Mouse (Mus musculus) hindbrain, embryonic 12.5 days (tissue): ENCODE data around the gene Creb3l1. TPM values are rescaled to one million over a fixed set of nuclear protein-coding genes. Genes with fewer than 3 reads are reported as not detected.

Experiments
- ATAC-seq: fragments of 200-750 bp; cut with Nextera tagmentation; 2 replicates; pipeline ENCODE4 v1.8.0; 2017; ENCODE audit warnings: moderate TSS enrichment; ENCODE audit not compliant: low FRiP score
- H3K27ac ChIP-seq: fragments of 300-500 bp; sonication (generic); 2 replicates; pipeline ENCODE4 v1.5.1; 2016; ENCODE audit warnings: mild to moderate bottlenecking
- H3K27me3 ChIP-seq: fragments of 300-500 bp; sonication (generic); 2 replicates; pipeline ENCODE4 v1.6.1; 2016; ENCODE audit warnings: mild to moderate bottlenecking
- H3K36me3 ChIP-seq: fragments of 300-500 bp; sonication (generic); 2 replicates; pipeline ENCODE4 v1.6.1; 2016; ENCODE audit warnings: mild to moderate bottlenecking
- H3K4me1 ChIP-seq: fragments of 300-500 bp; sonication (generic); 2 replicates; pipeline ENCODE4 v1.6.1; 2016
- H3K4me2 ChIP-seq: fragments of 300-500 bp; sonication (generic); replicated peaks from 2 replicates; pipeline ENCODE4 v1.6.1; 2016; ENCODE audit warnings: mild to moderate bottlenecking
- H3K4me3 ChIP-seq: fragments of 300-500 bp; sonication (generic); 2 replicates; pipeline ENCODE4 v1.5.1; 2016; ENCODE audit warnings: mild to moderate bottlenecking
- H3K9ac ChIP-seq: fragments of 300-500 bp; sonication (generic); 2 replicates; pipeline ENCODE4 v1.6.1; 2016; ENCODE audit warnings: mild to moderate bottlenecking, moderate library complexity
- H3K9me3 ChIP-seq: fragments of 300-500 bp; sonication (generic); replicated peaks from 2 replicates; pipeline ENCODE4 v1.6.1; 2016; ENCODE audit warnings: mild to moderate bottlenecking
- WGBS: fragments of 180-500 bp; shearing (Covaris S2); methylation state at CpG from one replicate; pipeline ENCODE4 v1.1.7; 2016; 5-methylcytosine and 5-hydroxymethylcytosine counted together
- polyA plus RNA-seq: library from polyadenylated mRNA; unstranded; fragments of >200 nt; fragmentation: Nextera tagmentation; extraction: Ambion mirVana; gene quantifications from 2 replicates; pipeline ENCODE4 v1.2.1, GENCODE M21; 2016

The Creb3l1 gene
- polyA plus RNA-seq, 1 experiment from 2014 or later = 2.1 TPM

- Histone ChIP-seq H3K27me3 (peaks cover 61% of the 10 kb centered on the region), H3K4me3 (no peak overlapping the region), H3K27ac (peak overlapping the region; percentile 35; the same call in 1 of the 2 replicates), H3K4me2 (peak overlapping the region; percentile 35), H3K9me3 (no peaks in the 10 kb centered on the region), H3K36me3 (no peaks in the 10 kb centered on the region), H3K9ac (peak overlapping the region; percentile 47), H3K4me1 (peaks cover 33% of the 10 kb centered on the region)
- ATAC-seq = no peak
- WGBS = 16% methylated on average over 21 of the region's 21 CpGs
Observed at GRCm38 (mm10) chr2:91971231-91972097, 52.8 kb downstream of the Creb3l1 start.

GRCm38 (mm10) chr2:91967962-91968361 is 56.3 kb downstream of the Creb3l1 start:
- ATAC-seq = no peak
- Histone ChIP-seq H3K27me3 (peaks cover 38% of the 10 kb centered on the region), H3K4me3 (no peak overlapping the region), H3K4me1 (peaks cover 19% of the 10 kb centered on the region), H3K27ac (0 out of 2 replicates have a peak overlapping the region, but pooled peaks have one; percentile 35), H3K4me2 (no peak overlapping the region), H3K9me3 (no peaks in the 10 kb centered on the region), H3K36me3 (no peaks in the 10 kb centered on the region), H3K9ac (no peak overlapping the region)
- WGBS = 66% methylated on average over 11 of the region's 11 CpGs

GRCm38 (mm10) chr2:91966367-91966766 is 57.9 kb downstream of the Creb3l1 start:
- peaks cover 26% of the 10 kb centered on the region for H3K27me3 ChIP-seq
- no peak overlapping the region for H3K27ac ChIP-seq
- no peak overlapping the region for H3K9ac ChIP-seq
- H3K4me1 ChIP-seq = peaks cover 22% of the 10 kb centered on the region
- ATAC-seq = no peak
- WGBS = 83% methylated on average over 5 of the region's 5 CpGs
- H3K36me3 ChIP-seq = no peaks in the 10 kb centered on the region
- H3K4me2 ChIP-seq = no peak overlapping the region
- H3K4me3 ChIP-seq = no peak overlapping the region
- H3K9me3 ChIP-seq = no peaks in the 10 kb centered on the region

GRCm38 (mm10) chr2:91965417-91965816 is 58.9 kb downstream of the Creb3l1 start:
- peaks cover 18% of the 10 kb centered on the region for H3K27me3 ChIP-seq
- H3K4me2 ChIP-seq = peak overlapping the region; percentile 16; the same call in 1 of the 2 replicates
- no peak overlapping the region for H3K4me3 ChIP-seq
- 0 out of 2 replicates have a peak overlapping the region, but pooled peaks have one; percentile 39 for H3K9ac ChIP-seq
- no peaks in the 10 kb centered on the region for H3K9me3 ChIP-seq
- H3K27ac ChIP-seq = no peak overlapping the region
- 17% methylated on average over 20 of the region's 20 CpGs for WGBS
- ATAC-seq = no peak
- peaks cover 16% of the 10 kb centered on the region for H3K4me1 ChIP-seq
- no peaks in the 10 kb centered on the region for H3K36me3 ChIP-seq

DNA sequence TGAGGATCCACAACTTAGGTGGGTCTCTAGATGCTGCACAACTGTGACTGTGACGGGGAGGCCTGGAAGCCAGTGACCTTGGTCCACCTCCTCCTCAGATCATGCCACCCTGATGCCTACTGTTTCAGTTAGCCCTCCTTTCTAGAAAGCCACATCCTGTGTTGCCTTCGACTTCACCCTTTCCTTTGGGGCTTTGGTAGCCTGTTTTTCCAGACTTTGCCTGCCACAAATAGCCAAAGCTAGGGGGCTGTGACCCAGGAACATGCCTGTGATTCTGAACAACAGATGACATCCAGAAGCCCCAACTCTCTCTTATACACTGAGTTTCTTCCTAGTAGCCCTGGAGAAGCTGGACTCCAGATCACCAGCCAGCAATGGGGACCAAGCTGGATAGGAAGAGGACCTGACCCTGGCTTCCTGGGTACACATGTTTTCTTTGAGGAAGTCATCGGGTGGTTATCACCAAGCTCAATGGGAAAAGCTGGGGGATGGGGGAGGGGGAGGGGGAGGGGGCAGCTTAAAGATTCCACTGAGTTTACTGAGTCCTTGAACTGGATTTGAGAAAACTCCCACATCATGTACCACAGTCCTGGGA is 59.6 kb downstream of the Creb3l1 start:
- no peak overlapping the region for H3K27ac ChIP-seq
- WGBS = 69% methylated on average over 3 of the region's 3 CpGs
- peaks cover 14% of the 10 kb centered on the region for H3K27me3 ChIP-seq
- peaks cover 20% of the 10 kb centered on the region for H3K4me1 ChIP-seq
- no peak overlapping the region for H3K9ac ChIP-seq
- no peak overlapping the region for H3K4me3 ChIP-seq
- H3K36me3 ChIP-seq = no peaks in the 10 kb centered on the region
- ATAC-seq = no peak
- H3K9me3 ChIP-seq = no peaks in the 10 kb centered on the region
- H3K4me2 ChIP-seq = 0 out of 2 replicates have a peak overlapping the region, but pooled peaks have one; percentile 16

DNA sequence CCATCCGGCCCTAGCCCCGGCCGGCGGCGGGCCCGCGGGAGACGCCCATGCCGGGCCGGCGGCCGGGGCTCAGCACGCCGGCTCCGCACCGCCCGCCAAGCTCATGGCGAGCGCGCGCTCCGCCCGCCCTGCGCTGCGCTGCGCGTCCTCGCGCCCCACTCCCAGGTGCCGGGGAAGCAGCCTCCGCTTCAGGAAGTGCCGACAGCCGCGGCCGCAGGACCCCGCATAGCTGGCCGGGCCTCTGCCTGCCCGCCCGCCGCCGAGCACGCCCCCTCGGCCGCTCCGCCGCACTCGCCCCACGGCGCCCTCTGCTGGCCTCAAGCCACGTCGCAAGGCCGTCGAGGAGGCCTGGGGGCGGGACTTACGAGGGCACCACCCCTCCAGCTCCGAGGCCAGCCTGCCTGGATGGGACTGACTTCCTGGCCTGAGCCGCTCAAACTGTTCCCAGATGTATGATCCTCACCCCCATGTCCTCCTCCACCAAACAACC is 60.8 kb downstream of the Creb3l1 start:
- Histone ChIP-seq H3K4me3 (peak overlapping the region; percentile 88), H3K9me3 (no peaks in the 10 kb centered on the region), H3K4me1 (peaks cover 27% of the 10 kb centered on the region), H3K36me3 (no peaks in the 10 kb centered on the region), H3K27ac (peak overlapping the region; percentile 83), H3K4me2 (peak overlapping the region; percentile 91), H3K9ac (peak overlapping the region; percentile 95), H3K27me3 (peaks cover 14% of the 10 kb centered on the region)
- peak; percentile 91 for ATAC-seq
- WGBS = 0% methylated on average over 29 of the region's 57 CpGs

DNA sequence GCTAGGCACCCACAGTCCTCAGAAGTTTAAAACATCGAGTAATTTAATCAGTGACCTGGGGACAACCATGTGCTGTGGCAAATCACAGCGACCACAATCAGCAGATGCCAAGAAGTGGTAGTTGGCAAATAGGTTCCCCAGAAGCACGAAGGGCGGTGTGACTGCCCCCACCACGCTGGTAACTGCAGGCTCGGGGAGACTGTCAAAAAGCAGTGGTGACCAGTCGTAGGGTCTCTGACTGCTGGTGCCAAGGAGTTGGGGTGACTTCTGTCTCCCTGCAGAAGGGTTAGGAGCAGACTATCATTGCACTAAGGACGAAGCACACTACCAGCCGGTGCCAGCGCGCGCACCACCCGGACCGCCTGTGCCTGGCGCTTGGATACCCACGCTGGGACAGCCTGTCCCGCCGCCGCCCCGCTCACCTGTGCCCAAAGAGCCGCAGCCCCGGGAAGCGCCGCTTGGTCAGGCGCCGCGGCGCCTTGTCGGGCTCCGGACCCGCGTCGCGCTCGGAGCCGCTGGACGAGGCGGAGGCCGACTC is 61.4 kb downstream of the Creb3l1 start:
- Histone ChIP-seq H3K27me3 (peaks cover 14% of the 10 kb centered on the region), H3K36me3 (no peaks in the 10 kb centered on the region), H3K4me1 (peaks cover 29% of the 10 kb centered on the region), H3K27ac (peak overlapping the region; percentile 83), H3K9me3 (no peaks in the 10 kb centered on the region), H3K9ac (peak overlapping the region; percentile 95), H3K4me2 (peak overlapping the region; percentile 91), H3K4me3 (peak overlapping the region; percentile 88)
- ATAC-seq = peak; percentile 66
- under 1% methylated on average over 39 of the region's 39 CpGs for WGBS

GRCm38 (mm10) chr2:91961901-91962761 is 62.2 kb downstream of the Creb3l1 start:
- peak overlapping the region; percentile 91 for H3K4me2 ChIP-seq
- H3K9ac ChIP-seq = peak overlapping the region; percentile 95
- H3K27ac ChIP-seq = no peak overlapping the region
- H3K4me3 ChIP-seq = peak overlapping the region; percentile 88
- no peaks in the 10 kb centered on the region for H3K36me3 ChIP-seq
- peaks cover 14% of the 10 kb centered on the region for H3K27me3 ChIP-seq
- H3K4me1 ChIP-seq = peaks cover 36% of the 10 kb centered on the region
- WGBS = 73% methylated on average over 4 of the region's 4 CpGs
- no peak for ATAC-seq
- H3K9me3 ChIP-seq = no peaks in the 10 kb centered on the region

DNA sequence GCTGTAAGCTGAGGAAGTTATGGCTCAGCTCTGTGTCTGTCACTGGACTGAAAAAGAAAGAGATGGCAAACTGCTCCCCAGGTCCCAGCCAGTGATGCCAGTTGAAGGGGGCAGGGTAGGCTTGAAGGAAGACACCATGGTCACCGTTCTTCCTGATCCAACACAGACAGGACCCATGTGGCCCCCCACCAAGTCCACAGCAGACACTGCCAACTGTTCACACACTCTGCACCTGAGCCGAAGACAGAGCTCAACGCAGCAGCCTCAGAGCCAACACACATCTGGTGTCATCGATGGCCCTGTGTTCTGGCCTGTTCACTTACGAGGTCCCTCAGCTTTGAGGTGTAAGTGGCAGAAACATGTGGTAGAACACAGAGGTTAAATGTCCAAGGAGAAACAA is 63.8 kb downstream of the Creb3l1 start:
- no peak for ATAC-seq
- H3K4me3 ChIP-seq = no peak overlapping the region
- no peak overlapping the region for H3K9ac ChIP-seq
- no peaks in the 10 kb centered on the region for H3K36me3 ChIP-seq
- peaks cover 4% of the 10 kb centered on the region for H3K27me3 ChIP-seq
- H3K4me2 ChIP-seq = no peak overlapping the region
- 94% methylated on average over 5 of the region's 5 CpGs for WGBS
- no peaks in the 10 kb centered on the region for H3K9me3 ChIP-seq
- peaks cover 39% of the 10 kb centered on the region for H3K4me1 ChIP-seq
- H3K27ac ChIP-seq = no peak overlapping the region

- Histone ChIP-seq H3K4me1 (peaks cover 43% of the 10 kb centered on the region), H3K4me2 (no peak overlapping the region), H3K9ac (no peak overlapping the region), H3K36me3 (no peaks in the 10 kb centered on the region), H3K27me3 (no peaks in the 10 kb centered on the region; the same call in 1 of the 2 replicates), H3K4me3 (no peak overlapping the region), H3K27ac (no peak overlapping the region), H3K9me3 (no peaks in the 10 kb centered on the region)
- WGBS = 71% methylated on average over 11 of the region's 11 CpGs
- ATAC-seq = no peak
Observed at GRCm38 (mm10) chr2:91959544-91960410, 64.5 kb downstream of the Creb3l1 start.
